Mouse (Mus musculus) cortical plate, adult 2 months (tissue): ENCODE measurements around the gene 1110008L16Rik.

Source experiments
- CTCF ChIP-seq: fragments of 200-500 bp; IDR thresholded peaks from 2 replicates; pipeline ENCODE4 v1.5.1; 2011; ENCODE audit warnings: mild to moderate bottlenecking, control low read depth, low read length; ENCODE audit not compliant: insufficient read depth; ENCODE audit errors: extremely low read depth
- POLR2A ChIP-seq: fragments of 200-500 bp; IDR thresholded peaks from 2 replicates; pipeline ENCODE4 v1.6.1; 2011; ENCODE audit warnings: mild to moderate bottlenecking, low read length, control low read depth; ENCODE audit not compliant: insufficient read depth; ENCODE audit errors: extremely low read depth

DNA sequence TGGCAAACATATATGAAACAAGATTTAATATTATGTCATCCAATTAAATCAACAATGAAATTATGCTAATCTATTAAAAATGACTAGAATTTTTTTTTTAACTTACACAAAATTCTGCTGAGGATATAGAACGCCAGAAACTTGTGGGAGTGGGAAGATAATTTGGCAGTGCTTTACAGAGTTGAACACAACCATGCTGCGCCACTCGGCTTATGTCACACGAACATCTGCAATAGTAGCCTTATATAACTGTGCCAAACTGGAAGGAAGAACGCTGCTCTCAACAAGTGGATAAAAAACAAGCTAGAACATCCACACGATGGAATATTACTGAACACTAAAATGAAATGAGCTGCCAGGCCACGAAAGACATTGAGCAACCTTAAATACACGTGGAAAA is 129.8 kb downstream of the 1110008L16Rik start:
- no peak for TF ChIP-seq CTCF
- no peak for TF ChIP-seq POLR2A
